Mouse (Mus musculus) large intestine, adult 2 months (tissue): ENCODE data around the gene Tmed4. TPM values are rescaled to one million over a fixed set of nuclear protein-coding genes. Genes with fewer than 3 reads are reported as not detected.
"Not testable (repeated sequence)": the region's sequence is repeated elsewhere in the genome, so short reads cannot be mapped to it uniquely, and the experiment has no call there.

ENCODE experiments used
- DNase-seq: peaks from one replicate; pipeline ENCODE4 v3.0.0-alpha.2; 2012; ENCODE audit warnings: low read depth, low spot score
- WGBS: fragments of 180-500 bp; shearing (Covaris S2); methylation state at CpG from one replicate; pipeline ENCODE4 v1.1.7; 2018; 5-methylcytosine and 5-hydroxymethylcytosine counted together
- polyA plus RNA-seq: library from polyadenylated mRNA; depleted of rRNA; stranded (reverse); fragments of >200 nt; gene quantifications from 2 replicates; pipeline ENCODE4 v1.2.3, GENCODE M21; 2012

Tmed4 gene
- polyA plus RNA-seq, 1 experiment, result 144 TPM

- WGBS, result 68% methylated on average over 3 of the region's 3 CpGs
- no peak for DNase-seq
Observed at GRCm38 (mm10) chr11:6276466-6276865, 1.8 kb upstream of the Tmed4 start.

- 17% methylated on average over 7 of the region's 7 CpGs for WGBS
Observed at GRCm38 (mm10) chr11:6275094-6275484, 419 bp upstream of the Tmed4 start.

GRCm38 (mm10) chr11:6273607-6274006 is 1.1 kb downstream of the Tmed4 start:
- WGBS, result 16% methylated on average over 11 of the region's 11 CpGs
- no peak for DNase-seq

More at GRCm38 (mm10) chr11:6275094-6275484, 419 bp upstream of the Tmed4 start:
- DNase-seq, result no peak

GRCm38 (mm10) chr11:6267320-6268254 is 7.1 kb downstream of the Tmed4 start, which contains the start of gene Ddx56:
Ddx56 (minus strand) TSS chr11:6267772.
- 2% methylated on average over 50 of the region's 50 CpGs for WGBS
- peak; percentile 91 for DNase-seq

- DNase-seq, result no peak
- WGBS, result 60% methylated on average over 9 of the region's 9 CpGs
Observed at GRCm38 (mm10) chr11:6266621-6267020, 8.0 kb downstream of the Tmed4 start.

- DNase-seq, result no peak
- WGBS, result 76% methylated on average over 10 of the region's 10 CpGs
Observed at GRCm38 (mm10) chr11:6261434-6262082, 13.1 kb downstream of the Tmed4 start.

GRCm38 (mm10) chr11:6259413-6259812 is 15.3 kb downstream of the Tmed4 start:
- 93% methylated on average over 7 of the region's 7 CpGs for WGBS
- DNase-seq, result no peak

GRCm38 (mm10) chr11:6256490-6257072 is 18.1 kb downstream of the Tmed4 start:
- WGBS, result 73% methylated on average over 6 of the region's 6 CpGs
- no peak for DNase-seq

- not testable (repeated sequence) for DNase-seq
- WGBS, result 49% methylated on average over 2 of the region's 2 CpGs
Observed at GRCm38 (mm10) chr11:6254602-6255001, 20.1 kb downstream of the Tmed4 start.

- WGBS, result 35% methylated on average over 4 of the region's 4 CpGs
- DNase-seq, result no peak
Observed at GRCm38 (mm10) chr11:6252824-6253223, 21.8 kb downstream of the Tmed4 start.

- WGBS, result 62% methylated on average over 5 of the region's 5 CpGs
Observed at GRCm38 (mm10) chr11:6252248-6252647, 22.4 kb downstream of the Tmed4 start.

GRCm38 (mm10) chr11:6244707-6245106 is 30.0 kb downstream of the Tmed4 start:
- 61% methylated on average over 19 of the region's 19 CpGs for WGBS
- DNase-seq, result no peak

More at GRCm38 (mm10) chr11:6252248-6252647, 22.4 kb downstream of the Tmed4 start:
- no peak for DNase-seq

- WGBS, result 76% methylated on average over 4 of the region's 4 CpGs
- no peak for DNase-seq
Observed at GRCm38 (mm10) chr11:6233025-6233424, 41.6 kb downstream of the Tmed4 start.

- no peak for DNase-seq
- 56% methylated on average over 7 of the region's 7 CpGs for WGBS
Observed at GRCm38 (mm10) chr11:6230012-6230411, 44.7 kb downstream of the Tmed4 start, which contains the start of gene Npc1l1. Npc1l1 (minus strand) TSS chr11:6230143.

GRCm38 (mm10) chr11:6224541-6225229 is 50.0 kb downstream of the Tmed4 start:
- DNase-seq, result no peak
- WGBS, result 77% methylated on average over 14 of the region's 14 CpGs

GRCm38 (mm10) chr11:6222187-6222586 is 52.5 kb downstream of the Tmed4 start:
- 95% methylated on average over 10 of the region's 10 CpGs for WGBS
- DNase-seq, result no peak
